Mouse (Mus musculus): ENCODE results near the gene Olfr1006. TPM values are rescaled to one million over a fixed set of nuclear protein-coding genes. Genes with fewer than 3 reads are reported as not detected.
A peak's percentile ranks its signal among the peaks of the same experiment; 100 is the strongest.
"Not testable (repeated sequence)": the region's sequence is repeated elsewhere in the genome, so short reads cannot be mapped to it uniquely, and the experiment has no call there.

Olfr1006 gene
- polyA plus RNA-seq (2014; fragmentation: Nextera tagmentation; extraction: Ambion mirVana), result 0.11 TPM in 1 of 2 replicates, not detected in the other

DNA sequence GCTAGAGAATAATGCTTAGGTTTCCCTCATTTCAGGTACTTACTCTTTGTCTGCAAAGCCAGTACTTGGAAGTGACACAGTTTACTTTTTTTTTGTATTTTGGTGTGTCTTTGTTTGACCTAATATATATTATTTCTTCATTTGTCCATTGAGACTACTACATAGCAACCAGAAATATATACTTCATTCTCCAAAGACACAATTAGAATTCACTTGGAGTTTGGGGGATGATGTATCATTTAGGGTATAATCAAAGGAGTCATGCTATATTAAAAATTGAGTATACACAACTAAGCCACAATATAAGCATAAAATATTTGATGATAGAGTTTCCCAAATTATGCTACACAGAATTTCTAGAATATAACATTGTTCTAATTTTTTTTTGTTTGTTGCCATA, at the start of gene Olfr1006:
Olfr1006 (minus strand) TSS at position 101 of the 400 bp plus-strand sequence.
- H3K4me3 ChIP-seq (ENCODE audit: low read depth, low read length), result no peak within 1 kb of the TSS
- H3K4me1 ChIP-seq (ENCODE audit: control insufficient read depth, insufficient read depth, low read length), result no peaks in the 10 kb centered on the region
- no peak within 1 kb of the TSS for H3K27ac ChIP-seq (replicated peaks; ENCODE audit: low read depth, low read length)
- DNase-seq (ENCODE audit: low spot score) (no peak), ATAC-seq (ENCODE audit: low read depth) (no peak)
- H3K4me2 ChIP-seq (ENCODE audit: low read depth, low read length), result no peak within 1 kb of the TSS
- H3K9me3 ChIP-seq (ENCODE audit: control insufficient read depth, low read length), result no peaks in the 10 kb centered on the region
- H3K9ac ChIP-seq (ENCODE audit: low read depth, low read length), result no peak within 1 kb of the TSS
- no peaks in the 10 kb centered on the region for H3K36me3 ChIP-seq (ENCODE audit: control insufficient read depth, insufficient read depth, low read length)
- no peaks in the 10 kb centered on the region for H3K27me3 ChIP-seq (replicated peaks; ENCODE audit: control insufficient read depth, insufficient read depth, low read length)

DNA sequence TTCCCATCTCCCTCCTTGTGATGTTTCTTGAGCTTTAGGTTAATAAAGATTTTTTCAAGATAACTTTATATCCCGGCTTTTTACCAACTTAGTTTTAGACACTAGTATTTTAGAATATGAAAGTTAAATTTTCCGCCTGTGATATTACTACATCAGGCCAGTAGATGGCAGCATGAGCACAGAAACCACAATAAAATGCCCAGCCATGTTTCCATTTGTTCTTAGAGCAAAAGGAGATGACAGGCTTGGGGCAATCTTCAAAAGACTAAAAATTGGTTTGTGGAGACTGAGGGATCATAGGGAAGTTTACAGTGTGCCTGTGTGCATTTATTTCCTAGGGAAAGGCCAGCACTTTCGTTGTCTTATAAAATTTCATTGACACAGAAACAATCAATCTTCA, 47.2 kb upstream of the Olfr1006 start:
- ATAC-seq (ENCODE audit: low read depth) (no peak), DNase-seq (ENCODE audit: low spot score) (peak; percentile 59)
- no peak overlapping the region for H3K27ac ChIP-seq (replicated peaks; ENCODE audit: low read depth, low read length)
- H3K9me3 ChIP-seq (ENCODE audit: control insufficient read depth, low read length), result no peaks in the 10 kb centered on the region
- H3K27me3 ChIP-seq (replicated peaks; ENCODE audit: control insufficient read depth, insufficient read depth, low read length), result no peaks in the 10 kb centered on the region
- H3K4me3 ChIP-seq (ENCODE audit: low read depth, low read length), result no peak overlapping the region
- H3K4me2 ChIP-seq (ENCODE audit: low read depth, low read length), result no peak overlapping the region
- H3K36me3 ChIP-seq (ENCODE audit: control insufficient read depth, insufficient read depth, low read length), result no peaks in the 10 kb centered on the region
- no peak overlapping the region for H3K9ac ChIP-seq (ENCODE audit: low read depth, low read length)
- 16% methylated on average over 3 of the region's 3 CpGs for WGBS
- H3K4me1 ChIP-seq (ENCODE audit: control insufficient read depth, insufficient read depth, low read length), result no peaks in the 10 kb centered on the region

DNA sequence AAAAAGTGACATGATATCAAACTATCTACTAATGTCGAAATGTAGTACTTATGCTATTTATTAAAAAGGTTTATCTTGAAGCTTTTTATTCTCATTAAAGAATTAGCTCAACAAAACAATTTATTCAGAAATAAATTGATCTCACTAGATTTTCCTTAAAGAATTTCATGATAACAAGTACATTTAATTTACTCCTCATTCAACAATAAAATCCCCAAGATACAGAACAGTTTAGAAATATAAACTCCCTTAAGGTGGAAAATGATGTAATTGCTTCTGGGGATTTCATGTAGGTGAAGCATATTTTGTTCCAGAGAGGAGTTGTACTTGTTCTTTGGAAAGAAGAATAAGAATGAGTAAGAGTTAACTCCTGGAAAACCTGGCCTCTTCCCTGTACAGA, 36.6 kb upstream of the Olfr1006 start, which contains the start of gene Olfr1009:
Olfr1009 (plus strand) TSS at position 301 of the 400 bp plus-strand sequence.
- Histone ChIP-seq H3K4me2 (ENCODE audit: low read depth, low read length) (no peak within 1 kb of the TSS), H3K9me3 (ENCODE audit: control insufficient read depth, low read length) (0 out of 2 replicates have a peak, but pooled peaks cover 3% of the 10 kb centered on the region), H3K36me3 (ENCODE audit: control insufficient read depth, insufficient read depth, low read length) (no peaks in the 10 kb centered on the region), H3K27me3 (replicated peaks; ENCODE audit: control insufficient read depth, insufficient read depth, low read length) (no peaks in the 10 kb centered on the region), H3K4me3 (ENCODE audit: low read depth, low read length) (no peak within 1 kb of the TSS), H3K27ac (replicated peaks; ENCODE audit: low read depth, low read length) (no peak within 1 kb of the TSS), H3K4me1 (ENCODE audit: control insufficient read depth, insufficient read depth, low read length) (no peaks in the 10 kb centered on the region), H3K9ac (ENCODE audit: low read depth, low read length) (no peak within 1 kb of the TSS)
- 79% methylated on average over 1 of the region's 1 CpGs for WGBS
- ATAC-seq (ENCODE audit: low read depth) (no peak), DNase-seq (ENCODE audit: low spot score) (no peak)

DNA sequence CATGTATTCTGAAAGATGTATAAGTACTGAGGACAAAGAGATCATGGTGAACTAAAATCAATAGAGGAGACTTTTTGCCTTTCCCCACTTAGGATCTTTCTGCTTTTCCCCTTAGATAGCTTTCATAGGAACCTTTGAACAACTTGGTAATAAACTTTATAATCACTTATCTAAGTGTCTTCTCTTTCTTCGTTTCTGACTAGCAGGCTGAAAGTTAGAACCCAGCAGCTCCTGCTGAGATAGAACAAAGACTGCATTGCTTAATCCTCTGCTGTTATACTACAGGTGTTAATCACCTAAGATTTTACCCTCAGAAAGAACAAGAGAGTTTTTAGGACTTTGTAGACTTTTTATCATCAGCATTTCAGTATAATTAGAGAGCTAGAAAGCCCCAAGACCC, 32.6 kb upstream of the Olfr1006 start:
- 40% methylated on average over 1 of the region's 1 CpGs for WGBS
- no peaks in the 10 kb centered on the region for H3K27me3 ChIP-seq (replicated peaks; ENCODE audit: control insufficient read depth, insufficient read depth, low read length)
- H3K36me3 ChIP-seq (ENCODE audit: control insufficient read depth, insufficient read depth, low read length), result no peaks in the 10 kb centered on the region
- H3K4me1 ChIP-seq (ENCODE audit: control insufficient read depth, insufficient read depth, low read length), result no peaks in the 10 kb centered on the region
- no peak overlapping the region for H3K27ac ChIP-seq (replicated peaks; ENCODE audit: low read depth, low read length)
- no peak for ATAC-seq (ENCODE audit: low read depth)
- H3K4me2 ChIP-seq (ENCODE audit: low read depth, low read length), result no peak overlapping the region
- H3K9ac ChIP-seq (ENCODE audit: low read depth, low read length), result no peak overlapping the region
- no peak for DNase-seq (ENCODE audit: low spot score)
- H3K4me3 ChIP-seq (ENCODE audit: low read depth, low read length), result no peak overlapping the region
- H3K9me3 ChIP-seq (ENCODE audit: control insufficient read depth, low read length), result no peaks in the 10 kb centered on the region

DNA sequence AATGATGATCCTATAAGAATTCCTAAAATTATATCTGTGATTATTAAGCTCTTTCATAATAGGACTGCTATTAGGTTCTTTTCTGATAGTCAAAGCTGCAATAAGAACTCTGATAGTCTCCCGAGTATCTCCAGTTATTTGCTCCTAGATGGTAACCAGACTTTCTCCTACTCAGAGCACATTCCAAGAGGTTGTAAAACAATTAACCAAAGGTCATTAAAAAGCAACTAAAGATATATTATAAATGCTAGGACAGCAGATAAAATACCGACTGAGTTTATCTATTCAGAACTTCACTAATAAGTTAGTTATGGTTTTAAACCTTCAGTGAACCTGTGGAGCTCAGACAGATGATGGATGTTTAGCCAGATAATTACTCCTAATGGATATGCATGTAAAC, 32.1 kb upstream of the Olfr1006 start:
- not testable (repeated sequence) for ATAC-seq (ENCODE audit: low read depth); H3K9ac ChIP-seq (ENCODE audit: low read depth, low read length); DNase-seq (ENCODE audit: low spot score); H3K9me3 ChIP-seq (ENCODE audit: control insufficient read depth, low read length); H3K36me3 ChIP-seq (ENCODE audit: control insufficient read depth, insufficient read depth, low read length); H3K27me3 ChIP-seq (replicated peaks; ENCODE audit: control insufficient read depth, insufficient read depth, low read length); H3K4me3 ChIP-seq (ENCODE audit: low read depth, low read length); H3K27ac ChIP-seq (replicated peaks; ENCODE audit: low read depth, low read length); H3K4me1 ChIP-seq (ENCODE audit: control insufficient read depth, insufficient read depth, low read length); H3K4me2 ChIP-seq (ENCODE audit: low read depth, low read length)
- WGBS, result 65% methylated on average over 2 of the region's 2 CpGs

DNA sequence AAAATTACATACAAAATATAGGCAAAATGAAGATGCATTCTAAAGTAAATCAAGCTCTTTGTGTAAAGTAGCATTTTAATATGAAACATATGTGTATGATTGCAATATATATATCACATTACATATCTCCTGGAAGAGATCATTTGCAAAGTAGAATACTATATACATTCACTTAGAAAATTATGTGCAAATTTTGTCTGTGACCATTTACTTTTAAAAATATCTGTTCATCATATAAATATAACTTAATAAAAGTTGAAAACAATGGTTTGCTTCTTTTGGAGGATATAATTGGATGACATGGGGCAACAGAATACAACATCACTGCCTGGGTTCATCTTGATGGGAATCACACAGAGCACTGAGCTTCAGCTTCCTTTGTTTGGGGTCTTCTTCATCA, 10.6 kb upstream of the Olfr1006 start, which contains the start of gene Olfr1008:
Olfr1008 (plus strand) TSS at position 301 of the 400 bp plus-strand sequence.
- Histone ChIP-seq H3K4me1 (ENCODE audit: control insufficient read depth, insufficient read depth, low read length) (no peaks in the 10 kb centered on the region), H3K4me2 (ENCODE audit: low read depth, low read length) (no peak within 1 kb of the TSS), H3K27me3 (replicated peaks; ENCODE audit: control insufficient read depth, insufficient read depth, low read length) (no peaks in the 10 kb centered on the region), H3K36me3 (ENCODE audit: control insufficient read depth, insufficient read depth, low read length) (no peaks in the 10 kb centered on the region), H3K27ac (replicated peaks; ENCODE audit: low read depth, low read length) (no peak within 1 kb of the TSS), H3K4me3 (ENCODE audit: low read depth, low read length) (no peak within 1 kb of the TSS), H3K9ac (ENCODE audit: low read depth, low read length) (no peak within 1 kb of the TSS), H3K9me3 (ENCODE audit: control insufficient read depth, low read length) (no peaks in the 10 kb centered on the region)
- ATAC-seq (ENCODE audit: low read depth) (no peak), DNase-seq (ENCODE audit: low spot score) (no peak)

DNA sequence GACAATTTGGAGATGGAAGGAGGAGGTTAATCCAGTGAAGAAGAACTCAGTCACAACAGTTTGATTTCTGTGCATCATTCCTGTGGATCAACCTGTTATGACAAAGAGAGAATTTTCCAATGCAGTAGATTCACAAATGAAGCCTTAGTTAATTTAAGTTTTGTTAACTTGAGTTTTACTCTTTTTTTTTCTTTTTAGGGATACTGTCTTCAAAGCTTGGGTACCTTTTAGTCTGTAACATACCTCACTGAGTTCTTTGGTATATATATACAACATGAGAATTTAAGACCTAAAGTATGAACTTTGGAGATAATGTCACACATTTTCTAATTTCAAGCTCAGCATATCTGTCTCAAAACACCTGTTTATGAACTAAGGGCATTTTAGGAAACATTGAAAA, 14.2 kb downstream of the Olfr1006 start, which contains the start of gene Olfr154:
Olfr154 (minus strand) TSS at position 101 of the 400 bp plus-strand sequence.
- H3K4me3 ChIP-seq (ENCODE audit: low read depth, low read length); H3K4me2 ChIP-seq (ENCODE audit: low read depth, low read length); H3K36me3 ChIP-seq (ENCODE audit: control insufficient read depth, insufficient read depth, low read length); H3K4me1 ChIP-seq (ENCODE audit: control insufficient read depth, insufficient read depth, low read length); ATAC-seq (ENCODE audit: low read depth); H3K9ac ChIP-seq (ENCODE audit: low read depth, low read length); H3K27me3 ChIP-seq (replicated peaks; ENCODE audit: control insufficient read depth, insufficient read depth, low read length); DNase-seq (ENCODE audit: low spot score); H3K9me3 ChIP-seq (ENCODE audit: control insufficient read depth, low read length); H3K27ac ChIP-seq (replicated peaks; ENCODE audit: low read depth, low read length): not testable (repeated sequence)

DNA sequence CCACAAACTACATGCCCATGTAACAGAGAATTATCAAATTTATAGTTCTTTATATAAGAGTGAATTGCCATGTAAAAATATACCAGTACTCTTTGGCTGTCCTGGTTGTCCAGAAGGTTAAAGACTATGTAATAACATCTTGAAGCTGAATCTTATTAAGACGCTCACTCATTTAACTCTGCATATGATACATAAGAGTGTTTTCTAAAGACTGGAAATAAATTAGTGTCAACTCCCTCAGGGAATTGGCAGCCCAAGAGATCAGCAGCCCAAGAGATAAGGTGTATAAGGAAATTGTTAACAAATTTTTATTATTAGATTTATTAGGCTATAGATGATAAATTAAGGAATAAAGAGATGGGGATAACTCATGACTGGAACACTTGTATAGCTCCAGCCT, 28.0 kb downstream of the Olfr1006 start, which contains the start of gene Olfr1002:
Olfr1002 (minus strand) TSS at position 101 of the 400 bp plus-strand sequence.
- H3K27ac ChIP-seq (replicated peaks; ENCODE audit: low read depth, low read length), result no peak within 1 kb of the TSS
- H3K4me3 ChIP-seq (ENCODE audit: low read depth, low read length), result no peak within 1 kb of the TSS
- H3K9ac ChIP-seq (ENCODE audit: low read depth, low read length), result no peak within 1 kb of the TSS
- H3K4me2 ChIP-seq (ENCODE audit: low read depth, low read length), result no peak within 1 kb of the TSS
- H3K36me3 ChIP-seq (ENCODE audit: control insufficient read depth, insufficient read depth, low read length), result no peaks in the 10 kb centered on the region
- 90% methylated on average over 1 of the region's 1 CpGs for WGBS
- H3K27me3 ChIP-seq (replicated peaks; ENCODE audit: control insufficient read depth, insufficient read depth, low read length), result no peaks in the 10 kb centered on the region
- DNase-seq (ENCODE audit: low spot score), result no peak
- no peaks in the 10 kb centered on the region for H3K4me1 ChIP-seq (ENCODE audit: control insufficient read depth, insufficient read depth, low read length)
- H3K9me3 ChIP-seq (ENCODE audit: control insufficient read depth, low read length), result no peaks in the 10 kb centered on the region
- ATAC-seq (ENCODE audit: low read depth), result no peak

Data from embryonic facial prominence, embryonic 14.5 days (tissue).